Mouse (Mus musculus): Measurements from ENCODE around the gene Vps39.

Gene Vps39

GRCm38 (mm10) chr2:120268635-120269034 is 84.3 kb downstream of the Vps39 start:
- POLR2A ChIA-PET: interaction anchor here in 2 of 4 experiments (0.6 to 2.0 kb wide), 19 partner anchors 9 to 479 kb away, joined by 3 to 13 read pairs (median 4); partner anchors contain the start of genes Pla2g4e (in 2 of the 2) and Vps39 (in 1 of the 2)
- CTCF ChIA-PET: interaction anchor here (0.5 to 3.5 kb wide), 63 partner anchors 9 to 833 kb away, joined by 3 to 64 read pairs (median 4); partner anchors contain the start of genes Pla2g4e (in 3 of the 4), Ehd4 (in 1 of the 4), Mapkbp1 (in 1 of the 4) and Pla2g4d (in 1 of the 4)

Measured in embryonic stem cell, embryonic (primary cell).